Mouse (Mus musculus) MEL (cell line): ENCODE measurements at regions not wholly inside any gene's neighbourhood (a gene's known extent, or its start where the extent isn't known, plus 50 kb on each side); places are given as distances from the start of the nearest gene placed in this dataset.

Experiments used
- BHLHE40 ChIP-seq: IDR thresholded peaks from 2 replicates; pipeline ENCODE4 v1.6.1; 2012; ENCODE audit warnings: low read depth, mild to moderate bottlenecking, inconsistent platforms, low read length, improper control_type of control experiment, borderline replicate concordance
- CHD2 ChIP-seq: IDR thresholded peaks from 2 replicates; pipeline ENCODE4 v1.6.1; 2011; ENCODE audit warnings: low read length, improper control_type of control experiment
- CTCF ChIP-seq, 3 experiments: IDR thresholded peaks in 2 of 3; conservative IDR thresholded peaks in 1 of 3; 2 replicates each; pipeline ENCODE4 v1.5.1; 2011 to 2012; ENCODE audit warnings: low read length in 3 of 3, low read depth in 2 of 3, mild to moderate bottlenecking in 2 of 3, improper control_type of control experiment in 1 of 3, inconsistent platforms in 1 of 3, mixed read lengths in 1 of 3, moderate library complexity in 1 of 3; ENCODE audit not compliant: control insufficient read depth in 1 of 3, insufficient read depth in 1 of 3, poor library complexity in 1 of 3, severe bottlenecking in 1 of 3
- ETS1 ChIP-seq: IDR thresholded peaks from 2 replicates; pipeline ENCODE4 v1.6.1; 2012; ENCODE audit warnings: low read depth, mild to moderate bottlenecking, inconsistent platforms, low read length, improper control_type of control experiment, moderate library complexity
- MAZ ChIP-seq: IDR thresholded peaks from 2 replicates; pipeline ENCODE4 v1.6.1; 2012; ENCODE audit warnings: low read depth, mild to moderate bottlenecking, inconsistent platforms, low read length, improper control_type of control experiment
- MYB ChIP-seq: IDR thresholded peaks from 2 replicates; pipeline ENCODE4 v1.6.1; 2011; ENCODE audit warnings: mild to moderate bottlenecking, low read depth, low read length, improper control_type of control experiment
- POLR2A ChIP-seq, 2 experiments: IDR thresholded peaks; 2 replicates each; pipeline ENCODE4 v1.6.1; 2011 to 2012; ENCODE audit warnings: low read length in 2 of 2, mild to moderate bottlenecking in 2 of 2, control low read depth in 1 of 2, improper control_type of control experiment in 1 of 2, low read depth in 1 of 2, moderate library complexity in 1 of 2; ENCODE audit not compliant: control insufficient read depth in 1 of 2, insufficient read depth in 1 of 2, poor library complexity in 1 of 2
- POLR2AphosphoS2 ChIP-seq: IDR thresholded peaks from 2 replicates; pipeline ENCODE4 v1.6.1; 2011; ENCODE audit warnings: low read length, improper control_type of control experiment
- TBP ChIP-seq: IDR thresholded peaks from 2 replicates; pipeline ENCODE4 v1.8.0; 2011; ENCODE audit warnings: low read depth, low read length, improper control_type of control experiment
- UBTF ChIP-seq: IDR thresholded peaks from 2 replicates; pipeline ENCODE4 v1.6.1; 2012; ENCODE audit warnings: low read depth, mild to moderate bottlenecking, inconsistent platforms, low read length, improper control_type of control experiment, moderate library complexity, borderline replicate concordance; ENCODE audit not compliant: insufficient read depth
- ZC3H11A ChIP-seq: IDR thresholded peaks from 2 replicates; pipeline ENCODE4 v1.6.1; 2012; ENCODE audit warnings: low read depth, mild to moderate bottlenecking, inconsistent platforms, low read length, improper control_type of control experiment
- ZKSCAN1 ChIP-seq: IDR thresholded peaks from 2 replicates; pipeline ENCODE4 v1.6.1; 2012; ENCODE audit warnings: low read depth, mild to moderate bottlenecking, inconsistent platforms, low read length, improper control_type of control experiment, moderate library complexity

GRCm38 (mm10) chr8:91884862-91885261 is 83.0 kb upstream of the Irx3 start:
- TF ChIP-seq POLR2A (IDR thresholded peaks at IDR 0.05; ENCODE audit: control insufficient read depth in 1 of 2, insufficient read depth in 1 of 2, low read depth in 1 of 2, low read length in 2 of 2, poor library complexity in 1 of 2), result no peak
- TF ChIP-seq ZC3H11A, result no peak
- TF ChIP-seq MAZ, result no peak
- TF ChIP-seq TBP, result no peak
- no peak for TF ChIP-seq ETS1
- no peak for TF ChIP-seq CTCF (IDR thresholded peaks at IDR 0.05 in 2 of 3, conservative IDR thresholded peaks at IDR 0.05 in 1 of 3; ENCODE audit: control insufficient read depth in 1 of 3, insufficient read depth in 1 of 3, low read depth in 2 of 3, low read length in 3 of 3, poor library complexity in 1 of 3, severe bottlenecking in 1 of 3)
- TF ChIP-seq BHLHE40, result no peak
- TF ChIP-seq ZKSCAN1, result no peak
- TF ChIP-seq CHD2, result no peak
- TF ChIP-seq POLR2AphosphoS2, result no peak
- TF ChIP-seq UBTF, result no peak
- no peak for TF ChIP-seq MYB
